Mouse (Mus musculus) limb, embryonic 10.5 days (tissue): ENCODE measurements around the gene Zfp276. TPM values are rescaled to one million over a fixed set of nuclear protein-coding genes. Genes with fewer than 3 reads are reported as not detected.

Experiments used
- polyA plus RNA-seq: library from polyadenylated mRNA; unstranded; fragments of >200 nt; fragmentation: Nextera tagmentation; extraction: Ambion mirVana; gene quantifications from 2 replicates; pipeline ENCODE4 v1.2.1, GENCODE M21; 2016

The Zfp276 gene
- polyA plus RNA-seq, 1 experiment from 2014 or later, result 27.9 TPM

Other genes starting within 250 kb of the Zfp276 start
- 54.8 and 63.9 TPM in 2 replicates for gene Ankrd11, start 211.9 kb upstream of the Zfp276 start, polyA plus RNA-seq
- gene Spg7, start 191.3 kb upstream of the Zfp276 start, polyA plus RNA-seq, result 57.8 and 60.5 TPM in 2 replicates
- gene Rpl13, start 151.8 kb upstream of the Zfp276 start, polyA plus RNA-seq, result 1,397 and 1,583 TPM in 2 replicates
- gene Cpne7, start 136.8 kb upstream of the Zfp276 start, polyA plus RNA-seq, result 1.2 TPM in 2 replicates
- 4.6 and 5.2 TPM in 2 replicates for gene Sult5a1, start 95.9 kb upstream of the Zfp276 start, polyA plus RNA-seq
- 7.8 and 8.4 TPM in 2 replicates for gene Dpep1, start 68.0 kb upstream of the Zfp276 start, polyA plus RNA-seq
- gene Chmp1a, start 41.4 kb upstream of the Zfp276 start, polyA plus RNA-seq, result 127 and 130 TPM in 2 replicates
- 3.1 and 6.2 TPM in 2 replicates for gene Spata33, start 41.4 kb upstream of the Zfp276 start, polyA plus RNA-seq
- gene Cdk10, start 29.4 kb upstream of the Zfp276 start, polyA plus RNA-seq, result 33.6 and 34.7 TPM in 2 replicates
- gene Spata2l, start 18.0 kb upstream of the Zfp276 start, polyA plus RNA-seq, result 0.75 and 1.6 TPM in 2 replicates
- gene Vps9d1, start 153 bp downstream of the Zfp276 start, polyA plus RNA-seq, result 19.0 and 26.7 TPM in 2 replicates
- 42.7 and 46.3 TPM in 2 replicates for gene Fanca, start 64.4 kb downstream of the Zfp276 start, polyA plus RNA-seq
- 2.0 TPM in 2 replicates for gene Spire2, start 78.5 kb downstream of the Zfp276 start, polyA plus RNA-seq
- gene Tcf25, start 119.6 kb downstream of the Zfp276 start, polyA plus RNA-seq, result 116 and 138 TPM in 2 replicates
- gene Mc1r, start 152.9 kb downstream of the Zfp276 start, polyA plus RNA-seq, result not detected in 2 replicates
- 6.9 and 7.9 TPM in 2 replicates for gene Tubb3, start 157.2 kb downstream of the Zfp276 start, polyA plus RNA-seq
- 43.6 and 44.1 TPM in 2 replicates for gene Def8, start 169.3 kb downstream of the Zfp276 start, polyA plus RNA-seq
- gene Afg3l1, start 223.7 kb downstream of the Zfp276 start, polyA plus RNA-seq, result 57.2 and 65.0 TPM in 2 replicates